Mouse (Mus musculus) E14TG2a.4 (cell line): Measurements from ENCODE around the gene Ifrd2.

Source experiments
- CTCF ChIP-seq: conservative IDR thresholded peaks from 2 replicates; pipeline ENCODE4 v1.5.1; 2014; ENCODE audit warnings: low read length
- POU5F1 ChIP-seq: IDR thresholded peaks from 2 replicates; pipeline ENCODE4 v1.6.1; 2014; ENCODE audit warnings: low read length, borderline replicate concordance

- TF ChIP-seq CTCF (no peak), POU5F1 (no peak)
These were observed 45.7 kb upstream of the Ifrd2 start, which contains the start of the genes Cyb561d2 and Nprl2 for GRCm38 (mm10) chr9:107541474-107542351.
